Mouse (Mus musculus) liver, adult 2 months (tissue): Measurements from ENCODE around the gene Csrnp2.

Experiments
- CTCF ChIP-seq: fragments of 200-500 bp; IDR thresholded peaks from 2 replicates; pipeline ENCODE4 v1.5.1; 2011; ENCODE audit warnings: low read depth, low read length, control low read depth
- POLR2A ChIP-seq: fragments of 200-500 bp; IDR thresholded peaks from 2 replicates; pipeline ENCODE4 v1.6.1; 2011; ENCODE audit warnings: low read length, control low read depth; ENCODE audit not compliant: insufficient read depth; ENCODE audit errors: extremely low read depth

GRCm38 (mm10) chr15:100495102-100495501, at the start of gene Csrnp2:
- TF ChIP-seq CTCF = no peak
- peak; percentile 96 for TF ChIP-seq POLR2A
